Mouse (Mus musculus) stomach, postnatal 0 days (tissue): ENCODE measurements around the gene Umod.

Source experiments
- CTCF ChIP-seq: IDR thresholded peaks from 2 replicates; pipeline ENCODE4 v1.5.1; 2016; ENCODE audit warnings: antibody characterized with exemption, low read depth, mild to moderate bottlenecking, moderate library complexity
- EP300 ChIP-seq: optimal IDR thresholded peaks from 2 replicates; pipeline ENCODE3; 2016; ENCODE audit warnings: antibody characterized with exemption

- TF ChIP-seq CTCF: no peak
- TF ChIP-seq EP300: no peak
These were observed 37.1 kb downstream of the Umod start for GRCm38 (mm10) chr7:119441938-119442337.
